13 mouse cellular contexts compared by ENCODE assay signal in genomic region chr5:25614659-25615061, GRCm38 (mm10).
DNase-seq lines count a peak whose midpoint lies in the region; ATAC-seq and TF ChIP-seq lines count a peak whose summit lies in the region.
"Had no signal": no experiment of that assay in that cellular context is flagged by ENCODE, and none has a peak within 500 bp of the region (broad histone marks: within the 10 kb centered on the region; RNA-seq: fewer than 3 reads in every experiment).

No protein-coding gene starts in this region.

- H3K4me2 ChIP-seq in hindbrain, embryonic 15.5 days: no peak overlapping the region
- H3K4me2 ChIP-seq in hindbrain, embryonic 11.5 days (replicated peaks; ENCODE audit: low read depth, low read length): no peak overlapping the region
- no peak overlapping the region for H3K4me2 ChIP-seq in neural tube, embryonic 15.5 days
- H3K4me2 ChIP-seq in stomach, embryonic 14.5 days (replicated peaks; ENCODE audit: low read depth, low read length): no peak overlapping the region
- no peak overlapping the region for H3K4me2 ChIP-seq in liver, postnatal 0 days (ENCODE audit: low read depth, low read length)
- H3K4me2 ChIP-seq: midbrain, embryonic 13.5 days had no signal

- no peak for DNase-seq in hindbrain, embryonic 11.5 days (ENCODE audit: low spot score)
- DNase-seq in neural tube, embryonic 10.5 days (ENCODE audit: extremely low spot score, low spot score): no peak
- DNase-seq in adrenal gland, postnatal 4 days (ENCODE audit: low spot score in 2 of 2): no peak
- no peak for DNase-seq in liver, postnatal 0 days
- DNase-seq: cerebellum, adult 8-10 months; gastrocnemius, postnatal 36 days; kidney, adult 9 months had no signal

- 86% methylated on average over 4 of the region's 4 CpGs for WGBS in hindbrain, embryonic 15.5 days
- WGBS in hindbrain, embryonic 11.5 days: 93% methylated on average over 4 of the region's 4 CpGs
- WGBS in neural tube, embryonic 15.5 days: 96% methylated on average over 4 of the region's 4 CpGs
- 76% methylated on average over 4 of the region's 4 CpGs for WGBS in stomach, embryonic 14.5 days
- WGBS in liver, postnatal 0 days (ENCODE audit: insufficient replicate concordance): 80% methylated on average over 4 of the region's 4 CpGs

- no peaks in the 10 kb centered on the region for H3K36me3 ChIP-seq in hindbrain, embryonic 15.5 days
- no peaks in the 10 kb centered on the region for H3K36me3 ChIP-seq in hindbrain, embryonic 11.5 days (ENCODE audit: control insufficient read depth, insufficient read depth, low read length)
- H3K36me3 ChIP-seq in neural tube, embryonic 15.5 days: no peaks in the 10 kb centered on the region
- no peaks in the 10 kb centered on the region for H3K36me3 ChIP-seq in stomach, embryonic 14.5 days (ENCODE audit: control insufficient read depth, insufficient read depth, low read length)
- no peaks in the 10 kb centered on the region for H3K36me3 ChIP-seq in liver, postnatal 0 days (replicated peaks; ENCODE audit: insufficient read depth, low read length)
- H3K36me3 ChIP-seq: midbrain, embryonic 13.5 days had no signal

- H3K4me3 ChIP-seq in hindbrain, embryonic 15.5 days: no peak overlapping the region
- no peak overlapping the region for H3K4me3 ChIP-seq in hindbrain, embryonic 11.5 days (ENCODE audit: low read depth, low read length)
- no peak overlapping the region for H3K4me3 ChIP-seq in neural tube, embryonic 15.5 days (replicated peaks)
- no peak overlapping the region for H3K4me3 ChIP-seq in stomach, embryonic 14.5 days (ENCODE audit: low read depth, low read length)
- H3K4me3 ChIP-seq in liver, postnatal 0 days (ENCODE audit: low read depth, low read length): no peak overlapping the region
- H3K4me3 ChIP-seq: midbrain, embryonic 13.5 days had no signal

- H3K27me3 ChIP-seq in hindbrain, embryonic 15.5 days: no peaks in the 10 kb centered on the region
- H3K27me3 ChIP-seq in hindbrain, embryonic 11.5 days (ENCODE audit: control insufficient read depth, insufficient read depth, low read length): no peaks in the 10 kb centered on the region
- H3K27me3 ChIP-seq in neural tube, embryonic 15.5 days (replicated peaks): no peaks in the 10 kb centered on the region
- no peaks in the 10 kb centered on the region for H3K27me3 ChIP-seq in stomach, embryonic 14.5 days (ENCODE audit: control insufficient read depth, insufficient read depth, low read length)
- no peaks in the 10 kb centered on the region for H3K27me3 ChIP-seq in liver, postnatal 0 days (ENCODE audit: insufficient read depth, low read length)
- H3K27me3 ChIP-seq: midbrain, embryonic 13.5 days had no signal

- peak; percentile 9; the same call in 1 of the 2 replicates for ATAC-seq in hindbrain, embryonic 15.5 days (ENCODE audit: low FRiP score, low read depth)
- ATAC-seq in hindbrain, embryonic 11.5 days (ENCODE audit: low FRiP score): no peak
- no peak for ATAC-seq in neural tube, embryonic 15.5 days (ENCODE audit: low FRiP score)
- peak; percentile 30 for ATAC-seq in stomach, embryonic 14.5 days (ENCODE audit: insufficient number of reproducible peaks, insufficient read depth, low FRiP score, low read depth)
- ATAC-seq in liver, postnatal 0 days: no peak
- ATAC-seq: lung, postnatal 0 days had no signal

- H3K9ac ChIP-seq in hindbrain, embryonic 15.5 days: no peak overlapping the region
- no peak overlapping the region for H3K9ac ChIP-seq in hindbrain, embryonic 11.5 days (ENCODE audit: low read depth, low read length)
- H3K9ac ChIP-seq in neural tube, embryonic 15.5 days (replicated peaks): no peak overlapping the region
- H3K9ac ChIP-seq in stomach, embryonic 14.5 days (replicated peaks; ENCODE audit: low read depth, low read length): no peak overlapping the region
- H3K9ac ChIP-seq in liver, postnatal 0 days (replicated peaks): no peak overlapping the region
- H3K9ac ChIP-seq: liver, embryonic 14.5 days; midbrain, embryonic 13.5 days had no signal

- H3K9me3 ChIP-seq in hindbrain, embryonic 15.5 days: no peaks in the 10 kb centered on the region
- H3K9me3 ChIP-seq in hindbrain, embryonic 11.5 days (ENCODE audit: control insufficient read depth, low read length): no peaks in the 10 kb centered on the region
- no peaks in the 10 kb centered on the region for H3K9me3 ChIP-seq in neural tube, embryonic 15.5 days (replicated peaks)
- no peaks in the 10 kb centered on the region for H3K9me3 ChIP-seq in stomach, embryonic 14.5 days (ENCODE audit: control insufficient read depth, low read depth, low read length)
- H3K9me3 ChIP-seq in liver, postnatal 0 days (ENCODE audit: low read length): no peaks in the 10 kb centered on the region
- H3K9me3 ChIP-seq: midbrain, embryonic 13.5 days had no signal

- peak overlapping the region; percentile 66 for H3K27ac ChIP-seq in hindbrain, embryonic 15.5 days (replicated peaks)
- H3K27ac ChIP-seq in hindbrain, embryonic 11.5 days (ENCODE audit: low read depth, low read length): no peak overlapping the region
- H3K27ac ChIP-seq in neural tube, embryonic 15.5 days (replicated peaks): peak overlapping the region; percentile 52
- H3K27ac ChIP-seq in stomach, embryonic 14.5 days (ENCODE audit: low read length): no peak overlapping the region
- no peak overlapping the region for H3K27ac ChIP-seq in liver, postnatal 0 days (ENCODE audit: low read depth)
- H3K27ac ChIP-seq: liver, embryonic 14.5 days; midbrain, embryonic 13.5 days had no signal

- TF ChIP-seq CTCF in liver, postnatal 0 days (IDR thresholded peaks at IDR 0.05; ENCODE audit: low read depth): no peak

- peaks cover 8% of the 10 kb centered on the region; the same call in 1 of the 2 replicates for H3K4me1 ChIP-seq in hindbrain, embryonic 15.5 days (replicated peaks)
- H3K4me1 ChIP-seq in hindbrain, embryonic 11.5 days (replicated peaks; ENCODE audit: control insufficient read depth, insufficient read depth, low read length): no peaks in the 10 kb centered on the region
- peaks cover 4% of the 10 kb centered on the region for H3K4me1 ChIP-seq in neural tube, embryonic 15.5 days
- no peaks in the 10 kb centered on the region for H3K4me1 ChIP-seq in stomach, embryonic 14.5 days (ENCODE audit: control insufficient read depth, insufficient read depth, low read length)
- H3K4me1 ChIP-seq in liver, postnatal 0 days (ENCODE audit: insufficient read depth): no peaks in the 10 kb centered on the region

- TF ChIP-seq EP300 in liver, postnatal 0 days (IDR thresholded peaks at IDR 0.05; ENCODE audit: low read depth): no peak

Comparison
In these comparisons a context has a peak if more than half of its experiments do, and no peak if none do; other contexts are left out.
1. ATAC-seq: peak in hindbrain, embryonic 15.5 days (single experiment) and stomach, embryonic 14.5 days (single experiment); none in hindbrain, embryonic 11.5 days (single experiment), neural tube, embryonic 15.5 days (single experiment) and liver, postnatal 0 days (single experiment).
2. H3K27ac ChIP-seq: peak in hindbrain, embryonic 15.5 days (single experiment) and neural tube, embryonic 15.5 days (single experiment); none in hindbrain, embryonic 11.5 days (single experiment), stomach, embryonic 14.5 days (single experiment) and liver, postnatal 0 days (single experiment).